Mouse (Mus musculus): ENCODE results near the gene Fosl1.
"Not testable (repeated sequence)": the region's sequence is repeated elsewhere in the genome, so short reads cannot be mapped to it uniquely, and the experiment has no call there.

Gene Fosl1

DNA sequence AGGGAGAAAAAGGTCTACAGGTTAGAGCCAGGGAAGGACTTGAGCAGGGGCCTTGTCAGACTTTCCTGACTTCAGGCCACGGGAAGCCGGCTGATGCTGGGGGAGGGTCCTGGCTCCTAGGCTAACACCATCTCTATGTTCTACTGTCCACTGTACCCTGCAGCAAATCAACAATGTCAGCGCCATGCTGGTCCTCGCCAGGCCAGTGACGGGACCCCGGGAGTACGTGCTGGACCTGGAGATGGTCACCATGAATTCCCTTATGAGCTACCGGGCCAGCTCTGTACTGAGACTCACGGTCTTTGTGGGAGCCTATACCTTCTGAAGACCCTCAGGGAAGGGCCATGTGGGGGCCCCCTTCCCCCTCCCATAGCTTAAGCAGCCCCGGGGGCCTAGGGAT, 34.1 kb downstream of the Fosl1 start:
- no peak for DNase-seq (ENCODE audit: low read depth, low spot score)

DNA sequence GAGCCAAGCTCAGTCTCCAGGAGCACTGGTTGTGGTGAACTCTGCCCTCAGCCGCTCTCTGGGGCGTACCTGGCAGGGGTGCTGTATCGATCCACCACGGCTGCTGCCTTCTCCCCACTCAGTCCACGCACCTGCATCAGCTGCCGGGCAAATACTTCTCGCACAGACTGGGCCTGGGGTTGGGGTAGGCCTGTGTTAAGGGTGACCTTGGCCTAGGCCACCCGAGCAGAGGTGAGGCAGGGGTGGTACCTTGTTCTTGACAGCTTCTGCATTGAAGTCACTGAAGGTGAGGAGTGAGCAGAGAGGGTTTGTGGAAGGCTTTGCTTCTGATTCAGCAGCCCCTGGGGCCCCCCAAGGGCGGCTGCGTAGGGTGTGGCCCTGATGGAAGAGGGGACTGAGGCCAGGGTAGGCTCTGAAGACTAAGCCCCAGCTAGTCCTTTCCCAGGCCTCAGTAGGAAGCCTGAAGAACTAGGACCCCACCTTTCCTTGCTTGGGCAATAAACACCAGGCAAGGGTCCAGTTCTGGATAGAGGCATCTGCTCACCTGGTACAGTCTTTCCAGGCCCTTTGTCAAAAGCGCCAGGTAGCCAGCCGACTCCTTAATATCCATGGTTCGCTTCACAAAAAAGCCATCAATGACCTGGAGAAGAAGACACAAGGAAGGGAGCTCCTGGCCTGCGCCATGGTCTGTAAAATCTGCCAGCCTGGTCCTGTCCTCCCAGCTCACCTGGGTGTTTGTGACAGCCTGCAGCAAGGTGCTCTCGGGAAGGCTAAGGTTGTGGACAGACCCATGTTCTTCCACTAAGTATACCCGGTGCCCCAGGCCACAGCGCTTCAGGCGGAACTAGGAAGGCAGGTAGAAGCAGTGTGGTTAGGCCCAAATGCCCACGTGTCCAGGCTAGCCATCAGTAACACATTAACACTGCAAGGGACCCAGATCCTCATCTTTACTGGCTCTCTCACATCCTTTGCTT, 36.3 kb downstream of the Fosl1 start:
- no peak for DNase-seq (ENCODE audit: low read depth, low spot score)

DNA sequence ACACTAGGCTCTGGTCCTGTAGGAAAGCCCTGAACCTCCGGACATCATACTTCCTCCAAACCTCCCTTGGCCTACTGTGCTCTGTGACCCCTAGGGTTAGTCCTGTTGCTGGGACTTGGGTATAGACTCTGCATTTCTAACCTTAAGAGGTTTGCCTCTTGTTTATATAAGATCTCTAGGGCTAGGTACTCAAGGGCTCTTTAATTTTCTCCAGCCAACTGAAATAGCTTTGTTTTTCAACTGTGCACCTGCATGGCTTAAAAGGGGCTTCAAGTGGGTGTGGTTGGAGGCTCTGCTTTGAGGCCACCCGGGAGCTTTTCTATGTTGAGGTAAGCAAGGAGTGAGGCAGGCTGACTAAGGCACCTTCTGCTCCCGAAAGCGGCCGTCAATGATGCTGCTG, 37.1 kb downstream of the Fosl1 start:
- DNase-seq (ENCODE audit: low read depth, low spot score), result no peak

DNA sequence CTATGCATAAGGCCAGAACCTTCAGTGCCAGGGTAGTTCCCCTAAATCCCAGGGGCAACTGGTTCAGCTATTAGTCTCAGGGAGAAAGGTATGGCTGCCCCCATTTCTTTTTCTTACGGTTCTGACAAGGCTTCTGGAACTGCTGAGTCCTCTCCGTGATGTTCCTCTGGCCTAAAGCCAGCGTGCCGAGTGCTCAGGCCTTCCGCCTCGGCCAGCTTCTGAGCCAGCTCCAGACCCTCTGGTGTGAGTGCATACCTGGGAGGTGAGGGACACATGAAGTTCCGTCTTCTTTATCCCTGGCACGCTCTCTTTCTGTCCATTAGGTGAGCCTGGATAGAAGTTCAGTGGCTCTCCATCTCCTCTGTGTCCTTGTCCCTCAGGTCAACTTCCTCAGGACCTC, 38.0 kb downstream of the Fosl1 start:
- DNase-seq (ENCODE audit: low read depth, low spot score), result no peak

DNA sequence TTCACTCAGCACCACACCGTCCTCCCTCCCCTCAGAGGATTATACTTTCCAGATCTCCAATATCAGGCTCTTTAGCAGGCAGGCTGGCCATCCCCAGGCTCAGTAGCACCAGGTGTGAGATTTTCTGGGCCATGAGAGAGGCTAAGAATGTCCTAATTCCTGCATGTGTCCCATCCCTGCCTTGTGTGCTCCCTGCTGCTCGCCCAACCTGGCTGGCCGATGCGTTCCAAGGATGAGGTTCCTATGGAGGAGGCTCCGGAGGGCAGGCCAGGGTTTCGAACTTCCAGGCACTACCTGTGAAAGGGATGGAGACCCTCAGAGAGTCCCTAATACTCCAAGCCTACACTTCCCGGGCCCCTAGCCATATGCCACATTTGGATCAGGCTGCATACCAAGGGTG, 38.5 kb downstream of the Fosl1 start:
- DNase-seq (ENCODE audit: low read depth, low spot score), result no peak

DNA sequence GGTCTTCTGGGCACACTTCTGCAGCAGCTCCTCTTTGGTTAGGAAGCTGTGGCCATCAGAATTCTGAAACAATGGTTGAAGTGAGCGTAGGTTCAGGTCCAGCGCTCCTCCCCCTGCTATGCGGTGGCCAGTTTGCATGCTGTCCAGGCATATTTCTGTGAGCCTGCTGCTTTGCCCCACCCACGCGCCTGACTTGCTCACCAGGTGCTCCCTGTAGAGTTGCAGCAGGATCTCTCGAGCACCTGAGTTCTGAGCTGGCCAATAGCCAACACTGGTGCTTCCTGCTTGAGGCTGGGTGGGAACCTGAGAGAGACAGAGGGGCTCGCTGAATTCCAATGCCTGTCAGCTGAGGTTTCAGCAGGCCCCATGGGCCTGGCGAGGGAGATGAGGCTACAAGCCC, 38.9 kb downstream of the Fosl1 start:
- DNase-seq (ENCODE audit: low read depth, low spot score), result no peak

DNA sequence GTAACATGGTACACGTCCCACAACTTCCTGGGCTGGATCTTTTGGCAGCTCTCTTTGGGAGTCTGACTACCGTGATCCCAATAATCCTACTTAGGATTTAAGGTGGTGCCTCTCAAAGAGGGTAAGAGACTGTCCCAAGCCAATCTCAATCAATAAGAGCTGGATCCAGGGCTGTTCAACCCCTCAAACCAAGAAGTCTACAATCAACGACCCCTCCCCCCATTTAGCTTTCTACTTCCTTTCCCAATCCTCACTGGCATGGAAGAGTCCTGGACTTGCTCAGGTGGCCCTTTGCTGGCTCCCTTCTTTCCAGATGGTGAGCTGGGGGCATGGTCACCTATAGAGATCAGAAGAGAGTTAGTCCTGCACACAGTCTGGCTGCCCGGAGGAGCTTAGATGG, 39.4 kb downstream of the Fosl1 start:
- DNase-seq (ENCODE audit: low read depth, low spot score), result no peak

DNA sequence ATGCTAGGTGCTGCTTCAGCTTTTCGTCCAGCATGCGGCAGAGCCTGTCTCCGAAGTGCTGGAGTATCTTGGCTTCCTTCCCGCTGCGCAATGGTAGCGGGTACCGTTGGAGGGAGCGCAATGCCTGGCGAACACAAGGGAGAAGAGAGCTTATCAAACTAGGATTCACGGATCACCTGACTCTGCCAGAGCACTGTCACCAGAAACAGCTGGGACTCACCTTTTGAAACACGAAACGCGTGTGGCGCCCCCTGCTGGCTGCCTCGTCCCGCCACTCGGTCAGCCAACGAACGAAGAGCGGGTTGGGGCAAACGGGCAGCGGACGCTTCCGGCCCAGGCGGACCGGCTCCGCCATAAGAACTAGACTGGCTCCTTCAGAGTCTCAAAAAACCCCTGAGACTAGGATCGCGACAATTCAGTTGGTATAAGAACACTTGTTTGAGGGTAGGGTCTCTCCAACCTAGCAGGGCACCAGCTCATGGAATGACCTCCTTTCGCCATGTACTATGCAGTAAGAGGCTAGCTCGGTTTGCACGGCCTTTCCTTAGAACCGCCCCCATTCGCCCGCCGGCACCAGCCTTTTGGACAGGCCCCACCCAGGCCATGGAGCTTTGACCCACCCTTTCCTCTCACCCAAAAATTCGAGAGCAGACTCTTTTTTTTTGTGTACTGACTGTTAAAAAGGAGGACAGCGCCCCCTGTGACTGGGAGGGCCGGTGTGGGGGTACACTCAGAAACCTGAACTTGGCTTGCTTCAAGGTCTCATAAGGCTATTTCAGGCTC, 40.6 kb downstream of the Fosl1 start, which contains the start of gene Mus81:
Mus81 (minus strand) TSS at position 635 of the 783 bp plus-strand sequence.
- peak; percentile 95 for DNase-seq (ENCODE audit: low read depth, low spot score)

DNA sequence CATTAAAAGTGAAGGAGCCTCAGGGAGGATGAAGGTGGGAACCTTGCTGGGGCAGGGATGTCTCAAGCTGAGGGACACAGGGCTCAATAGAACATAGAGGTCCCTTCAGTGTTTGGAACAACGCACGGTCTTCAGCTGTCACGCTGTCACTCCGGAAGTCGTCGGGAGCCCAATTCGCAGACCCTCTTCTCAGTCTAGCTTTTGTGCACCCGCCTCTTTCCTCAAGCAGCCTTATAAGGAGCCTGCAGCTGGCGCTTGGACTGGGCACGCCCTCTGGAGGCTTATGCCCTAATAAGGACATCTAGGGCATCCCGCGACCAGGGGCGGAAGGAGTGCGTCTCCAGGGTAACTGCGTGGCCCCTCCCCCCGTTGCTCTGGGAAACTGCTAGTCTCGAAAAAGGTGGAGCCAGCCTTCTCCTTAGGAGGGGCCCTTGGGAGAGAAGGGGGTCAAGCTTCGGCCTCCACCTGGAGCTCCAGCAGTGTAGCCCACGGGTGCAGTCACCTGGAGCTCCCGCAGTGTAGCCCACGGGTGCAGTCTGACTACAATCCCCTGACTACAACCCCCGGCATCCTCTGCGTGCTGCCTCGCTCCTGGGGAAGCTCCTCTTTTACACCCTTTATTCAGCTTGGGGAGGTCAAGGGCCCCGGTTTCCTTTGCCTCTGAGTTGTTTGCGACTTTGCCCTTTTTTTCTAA, 41.7 kb downstream of the Fosl1 start:
- peak; percentile 97 for DNase-seq (ENCODE audit: low read depth, low spot score)

DNA sequence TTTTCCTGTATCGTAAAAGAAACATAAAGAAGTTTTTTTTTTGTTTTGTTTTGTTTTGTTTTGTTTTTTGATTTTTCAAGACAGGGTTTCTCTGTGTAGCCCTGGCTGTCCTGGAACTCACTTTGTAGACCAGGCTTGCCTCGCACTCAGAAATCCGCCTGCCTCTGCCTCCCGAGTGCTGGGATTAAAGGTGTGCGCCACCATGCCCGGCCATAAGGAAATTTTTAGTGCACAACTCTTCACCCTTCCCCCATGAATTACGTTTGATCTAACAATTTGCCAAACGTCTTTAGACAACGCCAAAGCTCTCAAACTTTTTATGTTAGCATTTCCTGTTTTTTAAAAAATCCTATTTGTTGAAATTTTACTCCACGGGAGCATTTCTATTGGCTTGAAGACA, 42.4 kb downstream of the Fosl1 start:
- DNase-seq (ENCODE audit: low read depth, low spot score), result not testable (repeated sequence)

DNA sequence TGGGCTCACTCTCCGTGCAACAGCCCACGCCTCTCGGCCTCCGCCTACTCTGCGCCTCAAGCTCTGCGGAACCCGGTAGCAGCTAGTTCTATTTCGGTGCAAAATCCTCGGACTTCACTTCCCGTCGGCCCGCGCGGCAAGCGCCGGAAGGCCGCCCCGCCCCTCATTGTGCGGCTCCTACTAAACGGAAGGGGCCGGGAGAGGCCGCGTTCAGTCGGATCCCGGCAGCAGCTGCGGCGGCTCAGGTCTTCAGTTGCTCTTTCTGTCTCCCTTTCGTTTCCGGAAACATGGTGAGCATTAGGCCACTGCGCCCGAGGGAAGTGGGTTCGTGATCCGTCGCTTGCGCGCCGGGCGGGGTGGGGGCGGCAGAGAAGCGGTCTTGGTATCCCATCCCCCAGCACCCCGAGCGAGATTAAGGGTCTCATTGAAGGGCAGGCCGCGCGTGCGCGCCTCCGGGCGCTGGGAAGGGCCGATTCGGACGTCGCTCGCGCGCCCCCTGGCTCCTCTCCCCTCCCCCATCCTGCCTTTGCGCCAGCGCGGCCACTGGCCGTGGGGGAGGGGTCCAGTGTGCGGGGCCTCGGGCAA, 43.1 kb downstream of the Fosl1 start, which contains the start of gene Cfl1:
Cfl1 (plus strand) TSS at position 143 of the 585 bp plus-strand sequence.
- peak; percentile 98 for DNase-seq (ENCODE audit: low read depth, low spot score)

DNA sequence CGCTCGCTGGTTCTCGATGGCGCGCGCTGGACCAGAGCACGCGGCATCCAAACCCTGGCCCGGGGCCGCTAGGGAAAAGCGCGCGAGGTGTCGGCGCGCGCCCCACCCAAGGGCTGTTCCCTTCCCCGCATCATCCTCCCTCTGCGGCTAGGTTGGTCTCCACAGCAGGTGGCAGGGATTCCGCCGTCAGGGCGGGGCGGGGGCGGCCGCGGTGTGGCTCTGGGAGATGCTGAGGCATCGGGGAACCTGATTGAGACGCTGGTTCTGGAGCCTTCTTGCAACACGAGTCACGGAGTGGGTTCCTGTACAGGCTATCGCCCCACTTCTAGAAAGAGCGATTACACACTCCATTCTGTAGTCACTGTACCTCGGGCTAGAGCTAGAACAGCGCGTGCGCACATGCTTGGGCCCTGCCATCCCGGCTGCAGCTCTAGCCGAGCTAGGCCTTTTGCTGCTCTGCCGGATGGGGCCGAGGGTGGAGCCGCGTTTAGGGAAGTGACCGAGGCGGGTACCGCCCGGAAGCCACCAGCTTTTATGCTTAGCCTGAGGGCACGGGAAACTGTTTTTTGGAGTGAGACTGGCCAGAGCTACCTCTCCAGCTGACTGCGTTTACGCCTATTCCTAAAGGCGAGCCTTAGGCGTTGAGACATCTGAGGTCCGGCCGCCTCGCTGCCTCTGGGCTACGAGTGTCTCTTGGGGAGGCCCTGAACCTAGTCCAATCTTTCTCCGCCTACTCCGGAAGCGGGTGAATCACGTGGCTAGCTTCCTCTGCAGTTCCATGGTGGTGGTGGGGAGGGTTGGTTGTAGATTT, 43.8 kb downstream of the Fosl1 start:
- DNase-seq (ENCODE audit: low read depth, low spot score), result peak; percentile 92

DNA sequence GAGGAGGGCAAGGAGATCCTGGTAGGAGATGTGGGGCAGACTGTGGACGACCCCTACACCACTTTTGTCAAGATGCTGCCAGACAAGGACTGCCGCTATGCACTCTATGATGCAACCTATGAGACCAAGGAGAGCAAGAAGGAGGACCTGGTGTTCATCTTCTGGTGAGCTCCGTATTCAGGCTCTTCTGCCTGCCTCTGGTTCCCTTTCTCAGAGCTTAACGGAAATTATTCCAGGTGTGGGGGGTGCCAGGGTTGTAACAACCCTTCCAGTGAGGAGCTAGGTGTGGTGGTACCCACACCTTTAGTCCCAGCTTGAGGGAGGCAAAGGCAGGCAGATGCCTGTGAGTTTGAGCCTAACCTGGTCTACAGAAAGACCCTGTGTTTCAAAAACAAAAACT, 45.3 kb downstream of the Fosl1 start:
- no peak for DNase-seq (ENCODE audit: low read depth, low spot score)

DNA sequence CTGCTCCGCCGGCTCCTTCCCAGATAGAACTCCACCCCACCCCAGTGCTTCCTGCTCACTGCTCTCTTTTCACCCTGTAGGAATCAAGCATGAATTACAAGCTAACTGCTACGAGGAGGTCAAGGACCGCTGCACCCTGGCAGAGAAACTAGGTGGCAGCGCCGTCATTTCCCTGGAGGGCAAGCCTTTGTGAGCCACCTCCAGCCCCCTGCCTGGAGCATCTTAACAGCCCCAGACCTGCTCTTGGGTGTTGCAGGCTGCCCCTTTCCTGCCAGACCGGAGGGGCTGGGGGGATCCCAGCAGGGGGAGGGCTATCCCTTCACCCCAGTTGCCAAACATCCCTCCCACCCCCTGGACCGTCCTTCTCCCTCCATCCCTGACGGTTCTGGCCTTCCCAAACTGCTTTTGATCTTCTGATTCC, 46.0 kb downstream of the Fosl1 start:
- DNase-seq (ENCODE audit: low read depth, low spot score), result not testable (repeated sequence)

DNA sequence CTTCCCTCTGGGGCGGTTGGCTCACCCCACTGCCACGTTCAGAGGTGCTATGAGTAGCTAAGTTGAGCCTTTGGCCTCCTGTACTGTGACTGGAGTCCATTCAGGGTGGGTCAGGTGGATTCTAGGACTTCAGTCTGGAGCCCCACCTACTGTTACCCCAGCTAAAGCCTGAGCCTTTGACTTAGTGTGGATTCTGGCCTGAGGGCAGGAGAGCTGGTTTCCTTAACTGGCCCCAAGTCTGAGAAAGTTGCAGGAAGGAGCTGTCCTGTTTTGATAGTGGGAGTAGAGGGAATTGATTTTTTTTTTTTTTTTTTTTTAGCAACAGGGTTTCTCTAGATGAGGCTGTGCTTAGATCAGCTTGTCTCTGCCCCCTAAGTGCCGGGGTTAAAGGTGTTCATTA, 47.0 kb downstream of the Fosl1 start:
- DNase-seq (ENCODE audit: low read depth, low spot score), result no peak

DNA sequence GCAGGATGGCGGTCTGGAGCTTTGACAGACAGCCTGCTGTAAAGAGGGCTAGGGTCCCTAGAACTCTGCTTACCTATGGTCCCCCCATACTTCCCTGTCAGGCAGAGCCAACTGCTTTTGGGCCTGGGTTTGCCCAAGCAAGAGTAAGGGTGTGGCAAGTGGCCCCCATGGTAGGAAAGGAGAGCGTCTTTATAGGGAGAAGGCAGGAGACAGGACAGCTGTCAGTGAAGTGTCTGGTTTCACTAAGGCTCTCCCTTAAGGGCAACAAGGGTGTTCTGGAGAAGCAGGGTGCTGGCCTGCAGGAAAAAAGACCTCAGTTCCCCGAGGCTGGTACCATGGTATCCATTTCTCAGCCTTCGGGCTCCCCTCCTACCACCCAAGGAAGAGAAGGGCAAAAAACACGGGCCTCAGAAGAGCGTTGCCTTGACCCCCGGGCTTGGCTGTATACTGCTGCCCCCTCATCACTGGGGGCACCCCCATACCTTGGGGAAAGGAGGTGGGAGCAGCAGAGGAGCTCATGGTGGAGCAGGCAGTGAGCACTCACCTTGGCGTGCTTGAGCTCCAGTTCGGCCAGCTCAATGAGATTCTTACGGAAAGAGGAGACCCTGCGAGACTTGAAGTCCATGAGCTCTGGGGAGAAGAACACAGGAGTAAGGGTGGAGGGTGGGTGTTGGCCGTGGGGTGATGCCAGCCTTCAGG, 48.2 kb downstream of the Fosl1 start:
- no peak for DNase-seq (ENCODE audit: low read depth, low spot score)

DNA sequence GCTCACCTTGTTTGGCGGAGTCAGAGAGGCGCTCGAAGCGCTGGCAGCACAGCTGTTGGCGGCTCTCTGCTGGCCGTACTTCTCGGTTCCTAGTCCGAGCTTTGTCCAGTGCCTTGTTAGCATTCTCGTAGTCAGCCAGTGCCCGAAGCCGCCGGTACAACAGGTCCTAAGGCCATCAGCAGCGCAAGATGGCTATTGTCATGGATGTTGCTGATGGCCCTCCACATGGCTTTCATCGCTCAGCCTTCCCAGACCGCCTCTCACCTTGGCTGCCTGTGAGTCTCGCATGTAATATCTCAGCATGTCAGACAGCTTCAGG, 48.7 kb downstream of the Fosl1 start:
- DNase-seq (ENCODE audit: low read depth, low spot score), result no peak

DNA sequence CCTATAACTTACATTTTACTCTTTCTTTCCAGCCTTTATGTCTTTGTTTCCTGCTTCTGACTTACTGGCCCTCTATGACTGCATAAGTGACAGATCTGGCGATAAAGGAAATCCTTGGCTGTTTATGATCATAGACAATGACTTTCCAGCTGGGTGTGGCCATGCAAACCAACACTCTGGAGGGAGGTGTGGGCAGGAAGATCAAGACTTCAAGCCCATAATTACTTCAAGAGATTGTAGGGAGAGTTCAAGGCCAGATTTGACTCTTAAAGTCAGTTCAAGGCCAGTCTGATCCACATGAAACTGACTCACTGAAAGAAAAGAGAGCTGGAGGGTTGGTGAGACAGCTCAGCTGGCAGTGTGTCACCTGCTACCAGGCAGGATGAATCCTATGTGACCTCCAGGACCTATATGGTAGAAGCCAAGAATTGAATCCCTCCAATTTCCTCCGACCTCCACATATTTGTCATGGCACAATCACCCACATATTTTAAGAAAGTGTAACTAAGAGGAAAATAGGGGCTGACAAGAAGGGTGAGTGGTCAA, 53.1 kb downstream of the Fosl1 start:
- no peak for DNase-seq (ENCODE audit: low read depth, low spot score)

DNA sequence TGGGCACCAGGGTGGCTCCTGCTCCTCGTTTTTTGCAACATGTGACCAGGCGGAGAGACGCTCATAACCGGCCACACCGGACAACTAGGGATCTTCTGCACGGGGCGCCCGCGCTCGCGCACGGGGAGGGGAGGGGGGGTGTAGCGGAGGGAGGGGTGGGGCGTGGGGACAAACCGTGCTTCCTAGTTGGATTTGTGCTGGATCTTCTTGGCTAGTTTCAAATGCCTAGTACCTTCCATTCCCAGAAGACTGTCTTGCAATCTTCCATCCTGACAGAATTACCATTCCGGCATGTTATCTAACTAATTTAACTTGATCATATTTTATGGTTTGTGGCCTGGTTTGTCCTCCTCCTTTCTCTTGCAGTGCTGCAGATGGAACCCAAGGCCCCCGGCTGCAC, 56.3 kb downstream of the Fosl1 start, which contains the start of gene 1700020D05Rik:
1700020D05Rik (minus strand) TSS at position 101 of the 400 bp plus-strand sequence.
- DNase-seq (ENCODE audit: low read depth, low spot score), result no peak

Data from CD4-positive helper T cell, adult 2 months (primary cell).